Mouse (Mus musculus) thymus, postnatal 10 days (tissue): ENCODE data around the gene Nmt1.

Experiments used
- DNase-seq, 2 experiments: peaks; one replicate each; pipeline ENCODE4 v3.0.0; 2021; ENCODE audit warnings: low spot score in 2 of 2

The Nmt1 gene

GRCm38 (mm10) chr11:103028176-103028891, at the start of gene Nmt1, which contains the start of gene Dcakd:
Gene Nmt1 (plus strand): TSS chr11:103028190.
Gene Dcakd (minus strand): TSS chr11:103028333.
- peak; percentile 87 to 90 for DNase-seq

DNA sequence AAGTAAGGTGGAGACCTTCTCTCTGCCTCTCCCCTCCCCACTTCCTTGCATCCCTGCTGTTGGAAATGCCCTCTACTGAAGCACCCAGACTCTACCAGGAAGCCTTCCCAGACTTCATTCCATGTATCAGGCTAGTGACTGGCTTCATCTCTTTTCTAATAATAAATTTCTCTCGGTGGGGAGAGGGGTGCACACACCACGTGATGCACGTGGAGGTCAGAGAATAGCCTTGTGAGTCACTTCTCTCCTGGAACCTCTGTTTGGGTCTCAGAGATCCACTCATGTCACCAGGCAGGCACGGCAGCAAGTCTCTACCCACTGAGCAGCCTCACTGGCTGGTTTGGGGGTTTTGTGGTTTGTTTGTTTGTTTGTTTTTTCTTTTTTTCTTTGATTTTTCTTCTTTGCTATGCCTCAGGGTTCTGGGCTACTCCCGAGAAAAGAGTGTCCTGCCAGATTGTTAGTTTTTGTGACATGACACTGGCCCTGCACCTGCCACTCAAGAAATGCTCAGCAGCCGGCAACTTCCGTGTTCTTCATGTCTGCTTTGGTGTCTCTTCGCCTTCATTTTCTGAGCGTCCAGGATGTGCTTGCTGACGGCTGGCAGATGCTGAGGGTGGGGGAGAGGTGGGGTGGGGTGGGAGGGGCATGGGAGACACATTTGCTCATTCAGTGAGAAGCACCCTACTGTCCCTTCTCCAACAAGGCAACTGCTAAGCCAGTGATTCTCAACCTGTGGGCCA, 46.7 kb upstream of the Nmt1 start:
- peak; percentile 25 to 38 for DNase-seq

GRCm38 (mm10) chr11:102984086-102984485, 43.9 kb upstream of the Nmt1 start:
- DNase-seq, result no peak

DNA sequence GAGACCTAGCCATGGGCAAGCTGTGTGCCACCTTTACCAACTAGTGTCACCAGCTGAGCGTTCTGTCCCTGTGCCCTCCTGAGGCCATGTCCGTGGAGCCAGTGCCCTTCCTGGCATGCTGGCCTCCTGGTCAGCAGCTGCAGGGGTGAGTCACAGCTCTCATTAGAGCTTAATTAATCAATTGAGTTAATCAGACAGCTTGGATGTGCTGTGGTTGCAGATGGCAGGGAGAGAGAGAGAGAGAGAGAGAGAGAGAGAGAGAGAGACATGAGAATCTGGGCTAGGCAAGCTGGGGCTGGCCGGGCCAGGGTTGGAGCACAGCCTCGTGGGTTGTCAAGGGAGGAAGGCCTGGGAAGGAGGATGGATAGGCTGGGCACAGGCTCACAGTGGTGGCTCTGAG, 43.4 kb upstream of the Nmt1 start:
- no peak for DNase-seq

DNA sequence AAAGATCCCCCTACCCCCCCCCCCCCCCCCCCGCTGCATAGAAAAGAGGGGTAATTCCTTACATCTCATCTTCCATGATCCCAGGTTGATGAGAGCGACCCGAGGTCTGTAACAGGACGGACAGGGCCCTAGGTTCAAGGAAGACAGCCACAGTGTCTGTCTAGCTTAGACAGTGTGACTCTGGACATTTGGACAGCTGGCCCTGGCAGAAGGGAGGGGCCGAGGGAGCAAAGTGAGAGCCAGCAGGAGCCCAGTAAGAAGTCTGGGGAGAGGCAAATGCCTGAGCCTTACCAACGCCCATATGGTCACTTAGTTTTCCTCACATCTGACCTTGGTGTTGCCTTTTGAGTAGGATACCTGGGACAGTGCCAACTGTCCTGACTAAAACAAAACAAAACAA, 42.8 kb upstream of the Nmt1 start:
- no peak for DNase-seq

GRCm38 (mm10) chr11:102989641-102990151, 38.3 kb upstream of the Nmt1 start:
- DNase-seq, result no peak

GRCm38 (mm10) chr11:102990152-102990663, 37.8 kb upstream of the Nmt1 start:
- peak in 1 of 2 experiments; percentile 40 for DNase-seq

- DNase-seq, result no peak
Measured at GRCm38 (mm10) chr11:102991681-102992080, 36.3 kb upstream of the Nmt1 start.

DNA sequence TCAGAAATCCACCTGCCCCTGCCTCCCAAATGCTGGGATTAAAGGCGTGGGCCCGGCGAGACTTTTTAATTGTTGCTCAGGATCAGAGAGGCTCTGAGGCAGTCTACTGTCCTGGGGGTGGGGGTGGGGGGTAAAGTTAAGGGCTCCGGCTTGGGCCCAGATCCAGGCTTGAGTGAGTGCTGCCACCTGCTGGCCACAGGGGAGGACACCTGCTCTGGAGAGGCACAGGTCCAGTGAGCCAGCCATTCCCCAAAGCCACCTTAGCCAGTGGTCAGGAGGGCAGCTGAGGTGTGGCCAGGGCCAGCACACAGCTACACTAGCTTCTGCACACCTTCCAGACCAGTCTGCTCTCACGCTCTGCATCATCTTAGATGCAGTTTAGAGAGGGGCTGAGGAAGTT, 35.0 kb upstream of the Nmt1 start:
- DNase-seq, result peak; percentile 32 to 80

DNA sequence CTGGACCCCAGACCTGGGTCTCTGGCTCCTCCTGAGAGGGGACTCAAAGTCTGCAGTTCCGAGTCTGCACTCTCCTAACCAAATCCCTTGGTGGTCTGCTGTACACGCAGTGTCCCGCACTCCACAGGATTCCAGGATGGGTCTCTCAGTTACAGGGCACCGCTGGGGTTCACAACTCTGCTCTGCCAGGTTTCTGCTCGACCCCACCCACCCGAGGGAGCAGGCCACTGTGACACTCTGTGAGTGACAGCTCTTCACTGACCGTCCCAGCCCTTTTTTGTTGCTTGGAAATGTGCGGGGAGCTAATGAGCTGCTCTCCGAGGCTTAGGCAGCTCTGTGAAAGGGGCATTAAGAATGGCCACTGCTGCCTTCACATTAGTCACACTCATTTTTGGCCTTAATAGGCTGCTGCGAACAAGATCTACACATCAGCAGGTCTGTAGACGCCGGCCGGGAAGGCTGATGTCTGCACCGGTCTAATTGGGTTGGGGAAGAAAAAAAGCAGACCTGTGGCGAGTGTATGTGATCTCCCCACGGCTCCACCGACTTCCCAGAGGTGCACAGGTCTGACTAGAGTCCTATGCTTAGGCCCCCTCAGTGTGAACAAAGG, 34.5 kb upstream of the Nmt1 start:
- DNase-seq, result no peak

- DNase-seq, result no peak
Measured at GRCm38 (mm10) chr11:102994952-102995351, 33.0 kb upstream of the Nmt1 start.

GRCm38 (mm10) chr11:102996385-102996784, 31.6 kb upstream of the Nmt1 start:
- DNase-seq, result no peak

DNA sequence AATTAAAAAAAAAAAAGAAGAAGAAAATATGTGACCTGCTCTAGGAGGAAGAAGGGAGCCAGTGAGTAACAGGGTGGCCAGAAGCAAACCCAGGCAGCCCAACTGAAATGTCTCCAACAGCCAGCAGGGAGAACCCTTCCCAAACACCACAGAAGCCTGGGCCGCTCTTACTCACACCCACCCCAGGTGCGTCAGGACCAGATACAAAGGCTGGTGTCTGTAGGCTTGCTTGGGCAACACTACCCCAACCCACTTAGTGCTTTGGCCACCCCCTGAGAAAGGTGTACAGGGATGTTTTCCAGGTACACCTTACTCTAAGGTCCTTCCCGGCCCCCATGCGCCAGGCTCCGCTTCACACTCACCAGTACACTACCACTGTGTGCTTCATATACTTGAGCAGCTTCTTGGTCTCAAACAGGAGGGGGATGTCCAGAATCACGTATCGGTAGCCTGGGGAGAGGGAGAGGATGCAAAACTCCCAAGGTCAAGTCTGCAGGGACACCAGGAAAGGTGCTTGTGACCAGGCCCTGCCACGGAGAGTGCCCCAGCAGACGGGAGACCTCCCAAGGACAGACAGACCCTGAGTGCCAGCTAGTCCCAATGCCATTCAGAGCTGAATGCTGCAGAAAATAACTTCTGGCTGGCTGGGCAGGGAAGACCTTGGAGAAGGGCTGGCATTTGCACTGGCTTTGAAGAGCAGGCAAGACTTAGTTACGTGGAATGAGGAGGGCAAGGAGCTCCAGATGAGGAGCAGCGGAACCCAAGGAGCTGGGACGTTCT, 30.8 kb upstream of the Nmt1 start:
- no peak for DNase-seq

DNA sequence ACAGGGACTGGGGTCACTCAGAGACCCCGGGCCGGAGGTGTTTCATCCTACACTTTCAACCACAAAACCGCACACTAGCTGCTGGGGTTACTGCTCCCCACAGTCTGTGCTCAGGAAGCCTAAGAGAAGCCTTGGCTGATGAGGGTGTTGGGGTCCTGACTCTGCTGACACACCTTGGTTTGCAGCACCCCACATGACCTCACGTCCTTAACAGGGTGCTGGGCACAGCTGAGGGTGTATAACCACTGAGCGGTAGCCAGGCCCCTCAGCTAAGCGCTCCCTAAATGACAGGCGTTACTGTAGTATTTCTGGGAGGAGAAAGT, 29.8 kb upstream of the Nmt1 start:
- peak; percentile 27 for DNase-seq

DNA sequence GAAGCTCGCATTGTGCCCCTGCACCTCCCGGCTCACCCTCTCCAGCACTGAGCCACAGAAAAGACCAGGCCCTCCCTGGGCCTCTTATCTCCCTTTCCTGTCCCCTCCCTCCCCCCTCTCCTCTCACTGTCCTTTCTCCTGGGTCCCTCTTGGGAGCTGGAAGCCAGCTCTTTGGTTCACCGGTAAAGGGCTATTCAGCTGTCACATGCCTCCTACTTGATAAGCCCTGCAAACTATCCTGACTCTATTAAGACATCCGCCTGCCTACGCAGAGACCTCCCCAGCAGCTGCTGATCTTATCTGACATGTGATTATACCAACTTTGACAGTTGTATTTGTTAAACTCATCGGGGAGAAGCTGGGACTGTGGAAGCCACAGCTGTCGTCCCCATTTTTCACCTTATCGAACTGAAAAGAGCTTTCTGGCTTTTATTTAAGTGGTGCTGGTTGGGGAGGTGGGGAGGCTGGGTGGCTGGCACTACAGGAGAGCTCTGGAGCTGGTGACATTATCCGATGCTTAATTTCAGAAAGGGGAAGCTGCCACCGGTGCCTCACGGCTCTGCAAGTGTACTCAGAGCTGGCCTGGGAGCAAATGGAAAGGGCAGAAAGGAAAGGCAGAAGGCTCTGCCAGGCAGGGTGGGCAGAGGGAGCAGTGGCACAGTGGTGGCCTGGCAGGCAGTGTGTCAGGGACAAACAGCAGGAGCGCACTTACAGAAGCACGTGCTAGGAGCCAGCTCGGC, 29.2 kb upstream of the Nmt1 start:
- DNase-seq, result peak; percentile 53 to 62

DNA sequence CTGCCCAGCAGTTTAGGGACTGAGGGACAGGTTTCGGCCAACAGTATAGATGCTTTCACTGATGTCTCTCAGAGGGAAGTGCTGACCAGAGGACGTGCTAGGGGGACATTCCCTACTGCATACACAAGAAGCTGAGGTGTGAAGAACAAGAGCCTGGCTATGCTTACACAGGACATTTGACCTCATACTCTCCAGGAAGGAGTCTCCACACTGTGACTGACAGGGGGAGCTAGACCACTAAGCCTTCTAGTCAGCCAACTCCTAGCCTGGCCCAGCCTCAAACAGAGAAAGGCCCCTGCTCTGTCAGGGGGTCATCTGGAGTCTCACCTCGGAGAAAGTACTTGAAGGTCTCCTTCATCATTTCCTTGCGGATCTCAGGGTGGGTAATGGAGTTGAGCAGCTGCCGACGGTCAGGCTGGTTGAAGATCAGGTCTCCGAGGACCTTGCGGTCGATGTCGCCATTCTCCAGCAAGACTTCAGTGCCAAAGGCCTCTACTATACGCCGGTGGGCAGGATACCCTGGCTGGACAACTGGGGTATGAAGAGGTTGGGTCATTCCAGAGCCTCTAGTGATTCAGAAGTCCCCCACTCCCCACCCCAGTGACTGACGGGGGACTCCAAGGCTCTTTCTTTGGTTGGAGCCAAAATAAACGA, 28.5 kb upstream of the Nmt1 start:
- DNase-seq, result no peak

- no peak for DNase-seq
Measured at GRCm38 (mm10) chr11:103000111-103000510, 27.9 kb upstream of the Nmt1 start.

GRCm38 (mm10) chr11:103001063-103001462, 26.9 kb upstream of the Nmt1 start:
- DNase-seq, result no peak

- no peak for DNase-seq
Measured at GRCm38 (mm10) chr11:103003210-103003609, 24.8 kb upstream of the Nmt1 start.

DNA sequence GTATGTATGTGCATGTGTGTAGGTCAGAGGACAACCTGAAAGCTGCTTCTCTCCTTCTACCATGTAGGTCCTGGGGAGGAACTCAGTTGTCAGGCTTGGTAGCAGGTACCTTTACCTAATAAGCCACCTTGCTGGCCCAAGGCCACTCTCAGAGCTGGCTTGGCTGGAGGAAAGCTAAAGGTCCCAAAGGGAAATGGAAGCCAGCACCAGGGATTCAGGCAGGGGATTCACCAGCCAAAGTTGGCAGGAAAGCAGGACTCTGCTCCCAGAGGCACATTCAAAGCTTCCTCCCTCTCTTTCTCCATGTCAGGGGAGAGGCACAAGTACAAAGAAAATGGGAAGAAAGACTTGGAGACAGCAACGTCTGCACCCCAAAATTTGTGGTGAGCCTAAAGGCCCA, 23.1 kb upstream of the Nmt1 start:
- DNase-seq, result no peak
